Mouse (Mus musculus) stomach, embryonic 15.5 days (tissue): ENCODE results near the gene Plcl2. TPM values are rescaled to one million over a fixed set of nuclear protein-coding genes. Genes with fewer than 3 reads are reported as not detected.

ENCODE experiments used
- ATAC-seq: fragments of 200-750 bp; cut with Nextera tagmentation; 2 replicates; pipeline ENCODE4 v1.8.0; 2017; ENCODE audit warnings: low read depth, moderate number of reproducible peaks, moderate TSS enrichment; ENCODE audit not compliant: insufficient read depth, low FRiP score
- H3K27ac ChIP-seq: fragments of 300-500 bp; sonication (generic); 2 replicates; pipeline ENCODE4 v1.5.1; 2015; ENCODE audit warnings: mild to moderate bottlenecking, inconsistent platforms
- H3K27me3 ChIP-seq: fragments of 300-500 bp; sonication (generic); replicated peaks from 2 replicates; pipeline ENCODE4 v1.6.1; 2015; ENCODE audit warnings: inconsistent platforms
- H3K36me3 ChIP-seq: fragments of 300-500 bp; sonication (generic); 2 replicates; pipeline ENCODE4 v1.6.1; 2015; ENCODE audit warnings: inconsistent platforms
- H3K4me1 ChIP-seq: fragments of 300-500 bp; sonication (generic); 2 replicates; pipeline ENCODE4 v1.6.1; 2015; ENCODE audit warnings: inconsistent platforms
- H3K4me2 ChIP-seq: fragments of 300-500 bp; sonication (generic); 2 replicates; pipeline ENCODE4 v1.6.1; 2015; ENCODE audit warnings: mild to moderate bottlenecking, inconsistent platforms
- H3K4me3 ChIP-seq: fragments of 300-500 bp; sonication (generic); replicated peaks from 2 replicates; pipeline ENCODE4 v1.5.1; 2015; ENCODE audit warnings: inconsistent platforms
- H3K9ac ChIP-seq: fragments of 300-500 bp; sonication (generic); 2 replicates; pipeline ENCODE4 v1.6.1; 2015; ENCODE audit warnings: inconsistent platforms
- H3K9me3 ChIP-seq: fragments of 300-500 bp; sonication (generic); 2 replicates; pipeline ENCODE4 v1.6.1; 2016; ENCODE audit warnings: inconsistent platforms
- WGBS: fragments of 180-500 bp; shearing (Covaris S2); methylation state at CpG from one replicate; pipeline ENCODE4 v1.1.7; 2015; 5-methylcytosine and 5-hydroxymethylcytosine counted together
- polyA plus RNA-seq: library from polyadenylated mRNA; unstranded; fragments of >200 nt; fragmentation: Nextera tagmentation; extraction: Ambion mirVana; gene quantifications from 2 replicates; pipeline ENCODE4 v1.2.1, GENCODE M21; 2015

Gene Plcl2
- polyA plus RNA-seq, 1 experiment from 2014 or later: 3.7 TPM

DNA sequence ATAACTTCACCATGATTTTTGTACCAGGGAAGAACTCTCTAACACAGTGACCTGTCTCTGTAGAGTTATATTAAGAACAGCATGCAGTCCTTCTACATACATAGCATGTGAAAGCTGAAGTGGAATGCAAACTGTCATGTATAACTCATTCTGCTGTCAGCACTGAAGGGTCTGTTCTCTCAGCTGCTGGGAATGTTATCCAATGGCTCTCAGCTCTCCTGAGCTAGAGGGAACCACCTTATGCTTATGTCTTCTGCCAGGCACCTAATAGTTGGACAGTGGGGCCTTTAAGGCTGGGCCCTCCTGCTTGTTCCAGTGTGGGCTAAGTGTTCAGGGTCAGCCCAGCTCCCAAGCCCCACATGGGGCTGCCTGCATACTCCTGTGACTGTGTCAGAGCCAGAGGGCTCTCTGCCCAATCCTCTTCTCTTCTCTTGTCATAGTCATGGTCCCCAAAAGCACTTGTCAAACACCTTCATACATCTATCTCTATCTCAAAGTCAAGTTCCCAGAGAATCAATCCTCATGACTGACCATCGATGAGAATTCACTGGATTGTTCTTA is 22.1 kb upstream of the Plcl2 start:
- Histone ChIP-seq H3K4me2 (no peak overlapping the region), H3K27ac (no peak overlapping the region), H3K9me3 (no peaks in the 10 kb centered on the region), H3K36me3 (no peaks in the 10 kb centered on the region), H3K27me3 (no peaks in the 10 kb centered on the region), H3K4me1 (no peaks in the 10 kb centered on the region), H3K9ac (no peak overlapping the region), H3K4me3 (no peak overlapping the region)
- 84% methylated on average over 1 of the region's 1 CpGs for WGBS
- no peak for ATAC-seq

DNA sequence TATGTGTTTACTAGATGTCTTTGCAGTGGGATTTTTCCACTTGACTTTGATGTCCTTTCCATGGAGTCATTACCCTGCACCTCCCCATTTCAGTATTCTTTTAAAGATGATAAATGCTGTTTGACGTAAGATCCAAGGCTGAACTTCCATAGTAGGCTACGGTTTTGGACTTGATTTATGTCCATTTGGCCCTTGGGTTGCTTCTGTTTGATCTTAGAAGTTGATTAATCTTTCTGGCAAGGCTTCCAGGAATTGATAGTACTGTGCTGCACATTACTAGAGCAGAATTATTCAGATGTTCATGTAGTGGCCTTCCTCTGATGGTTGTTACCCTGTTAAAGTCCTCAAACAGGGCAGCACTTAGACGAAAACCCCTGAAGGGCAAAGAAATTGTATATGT is 21.5 kb upstream of the Plcl2 start:
- no peaks in the 10 kb centered on the region for H3K36me3 ChIP-seq
- WGBS: 50% methylated on average over 3 of the region's 3 CpGs

DNA sequence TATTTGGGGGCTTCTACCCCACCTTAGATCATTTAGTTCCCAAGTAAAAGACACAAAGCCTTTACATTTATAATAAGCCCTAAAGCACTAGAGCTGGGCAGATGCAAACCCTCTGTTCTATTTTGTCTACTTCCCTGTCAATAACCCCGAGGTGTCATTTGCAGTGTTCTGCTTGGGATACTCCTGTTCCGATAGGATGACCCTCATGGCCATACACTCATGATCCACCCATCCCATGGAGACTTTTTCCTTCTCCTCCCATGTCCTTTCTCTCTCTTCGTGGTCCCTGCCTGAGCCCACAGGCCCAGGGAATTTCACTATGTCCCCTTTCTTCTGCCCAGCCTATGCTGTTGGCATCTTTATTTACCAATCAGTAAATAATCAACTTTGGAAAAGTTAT is 20.8 kb upstream of the Plcl2 start:
- Histone ChIP-seq H3K4me2 (no peak overlapping the region), H3K4me3 (no peak overlapping the region), H3K27ac (no peak overlapping the region), H3K27me3 (no peaks in the 10 kb centered on the region), H3K36me3 (no peaks in the 10 kb centered on the region), H3K4me1 (no peaks in the 10 kb centered on the region), H3K9ac (no peak overlapping the region), H3K9me3 (no peaks in the 10 kb centered on the region)
- no peak for ATAC-seq
- 83% methylated on average over 3 of the region's 3 CpGs for WGBS

More for the DNA sequence above, 21.5 kb upstream of the Plcl2 start:
- Histone ChIP-seq H3K27ac (no peak overlapping the region), H3K9me3 (no peaks in the 10 kb centered on the region), H3K4me1 (no peaks in the 10 kb centered on the region), H3K27me3 (no peaks in the 10 kb centered on the region), H3K4me3 (no peak overlapping the region), H3K4me2 (no peak overlapping the region), H3K9ac (no peak overlapping the region)
- no peak for ATAC-seq

DNA sequence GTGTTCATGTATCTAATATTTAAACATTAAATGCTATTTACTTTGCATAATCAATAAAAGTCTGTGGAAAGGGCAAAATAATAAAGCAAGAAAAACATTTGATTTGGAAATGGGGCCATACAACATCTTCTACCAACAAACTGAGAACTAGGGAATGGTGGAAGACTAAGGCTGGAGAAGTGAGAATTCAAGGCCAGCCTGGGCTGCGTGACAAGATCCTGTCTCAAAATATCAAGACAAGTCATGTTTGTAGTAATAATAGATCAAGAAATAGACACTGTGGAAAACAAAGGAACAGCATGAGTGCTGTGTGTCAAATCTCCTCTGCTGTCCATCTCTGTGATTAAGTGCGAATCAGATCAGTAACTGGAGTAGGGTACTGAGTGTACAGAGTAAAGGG is 20.3 kb upstream of the Plcl2 start:
- H3K36me3 ChIP-seq: no peaks in the 10 kb centered on the region
- 94% methylated on average over 2 of the region's 2 CpGs for WGBS

DNA sequence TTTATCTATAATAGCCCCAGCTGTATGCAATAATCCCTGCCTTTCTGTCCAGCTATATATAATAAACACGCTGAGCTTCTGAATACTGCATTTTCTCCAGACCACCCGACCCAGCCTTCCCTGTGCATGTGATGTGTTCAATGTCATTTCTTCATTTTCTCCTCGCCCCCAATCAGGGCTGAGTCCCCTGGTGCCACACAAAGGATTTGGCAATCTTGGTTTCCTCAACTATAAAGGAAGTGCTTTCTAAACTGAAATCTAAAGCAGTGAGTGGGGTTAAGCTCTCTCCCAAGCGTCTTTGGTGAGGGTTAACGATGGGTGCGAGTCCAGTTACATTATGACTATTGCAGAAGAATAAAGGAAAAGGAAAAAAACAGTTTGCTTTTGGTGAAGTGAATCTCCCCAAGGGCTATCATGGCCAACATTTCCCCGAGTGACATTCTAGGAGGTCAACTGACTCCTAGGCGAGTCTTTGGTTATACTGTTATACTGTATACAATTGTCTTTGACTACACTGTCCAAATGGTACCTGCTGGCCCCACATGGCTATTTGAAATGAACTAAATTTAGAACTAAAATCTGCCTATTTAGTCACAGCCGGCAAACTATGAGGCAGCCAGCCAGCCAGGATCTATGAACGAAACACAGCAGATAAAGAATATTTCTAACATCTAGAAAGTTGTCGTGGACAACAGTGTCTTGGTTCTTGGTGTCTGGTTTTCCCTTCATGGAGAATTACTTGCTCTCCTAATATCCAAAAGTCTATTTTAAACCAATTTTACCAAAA is 18.4 kb upstream of the Plcl2 start:
- no peaks in the 10 kb centered on the region for H3K4me1 ChIP-seq
- no peaks in the 10 kb centered on the region for H3K27me3 ChIP-seq
- ATAC-seq: no peak
- H3K27ac ChIP-seq: no peak overlapping the region
- no peak overlapping the region for H3K4me2 ChIP-seq
- 80% methylated on average over 11 of the region's 11 CpGs for WGBS
- no peak overlapping the region for H3K9ac ChIP-seq
- H3K36me3 ChIP-seq: no peaks in the 10 kb centered on the region
- no peak overlapping the region for H3K4me3 ChIP-seq
- no peaks in the 10 kb centered on the region for H3K9me3 ChIP-seq

More for the DNA sequence above, 20.3 kb upstream of the Plcl2 start:
- no peak overlapping the region for H3K4me3 ChIP-seq
- H3K4me1 ChIP-seq: no peaks in the 10 kb centered on the region
- no peak overlapping the region for H3K27ac ChIP-seq
- H3K27me3 ChIP-seq: no peaks in the 10 kb centered on the region
- ATAC-seq: no peak
- H3K4me2 ChIP-seq: no peak overlapping the region
- no peaks in the 10 kb centered on the region for H3K9me3 ChIP-seq
- no peak overlapping the region for H3K9ac ChIP-seq

DNA sequence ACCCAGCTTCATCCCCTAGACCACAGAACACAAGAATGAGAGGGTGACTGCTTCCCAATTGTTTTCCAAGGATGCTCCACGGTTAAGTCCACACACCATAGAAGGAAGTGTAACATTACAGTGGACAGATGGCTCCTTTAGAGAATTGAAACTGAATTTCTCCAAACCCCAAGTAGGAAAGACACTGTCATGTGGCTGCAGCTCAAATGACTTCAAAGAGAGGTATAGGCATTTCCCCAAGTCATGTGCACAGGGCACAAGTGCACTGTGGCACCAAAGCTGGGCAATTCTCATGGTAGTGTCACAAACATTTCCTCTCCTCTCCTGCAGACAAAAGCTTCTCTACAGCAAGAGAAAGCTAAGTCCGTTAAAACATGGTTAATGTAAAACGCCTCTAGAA is 17.7 kb upstream of the Plcl2 start:
- Histone ChIP-seq H3K4me2 (no peak overlapping the region), H3K4me3 (no peak overlapping the region)
- WGBS: 83% methylated on average over 3 of the region's 3 CpGs

DNA sequence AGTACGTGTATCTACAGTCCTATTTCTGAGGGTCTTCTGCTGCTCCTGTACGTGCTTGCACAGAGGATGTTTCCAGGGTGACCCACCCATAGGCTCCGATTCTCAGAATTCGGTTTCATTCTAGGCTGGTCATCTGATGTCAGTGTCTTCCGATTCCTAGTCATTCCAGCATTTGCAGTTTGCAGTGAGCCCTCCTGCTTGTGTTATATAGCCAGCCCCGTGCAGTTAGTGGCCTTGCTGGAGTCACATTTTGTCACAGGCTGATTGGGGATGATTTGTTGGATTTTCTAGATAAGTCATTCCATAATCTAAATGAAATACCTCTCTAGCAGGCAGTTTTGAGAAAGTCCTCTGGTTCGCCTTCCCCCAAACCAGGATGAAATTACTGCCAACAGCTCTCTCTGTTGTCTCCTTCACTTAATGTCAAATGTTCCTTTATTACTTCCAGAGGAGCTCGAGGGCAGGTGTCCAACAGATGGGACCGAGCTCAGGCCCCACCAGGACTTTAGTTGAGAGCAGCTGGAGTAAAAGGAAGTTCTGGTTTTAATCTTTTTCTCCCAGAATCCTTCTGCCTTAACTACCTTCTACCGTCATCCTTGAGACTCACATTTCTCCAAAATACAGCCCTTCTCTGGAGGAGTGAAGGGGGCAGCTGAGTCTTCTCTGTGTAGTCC is 13.8 kb upstream of the Plcl2 start:
- Histone ChIP-seq H3K27me3 (no peaks in the 10 kb centered on the region), H3K9me3 (no peaks in the 10 kb centered on the region), H3K9ac (no peak overlapping the region), H3K36me3 (no peaks in the 10 kb centered on the region), H3K4me1 (no peaks in the 10 kb centered on the region), H3K4me3 (no peak overlapping the region), H3K4me2 (no peak overlapping the region), H3K27ac (no peak overlapping the region)
- 69% methylated on average over 10 of the region's 10 CpGs for WGBS
- ATAC-seq: no peak

More for the DNA sequence above, 17.7 kb upstream of the Plcl2 start:
- no peaks in the 10 kb centered on the region for H3K4me1 ChIP-seq
- no peaks in the 10 kb centered on the region for H3K9me3 ChIP-seq
- H3K9ac ChIP-seq: no peak overlapping the region
- no peaks in the 10 kb centered on the region for H3K27me3 ChIP-seq
- no peaks in the 10 kb centered on the region for H3K36me3 ChIP-seq
- no peak overlapping the region for H3K27ac ChIP-seq
- no peak for ATAC-seq

DNA sequence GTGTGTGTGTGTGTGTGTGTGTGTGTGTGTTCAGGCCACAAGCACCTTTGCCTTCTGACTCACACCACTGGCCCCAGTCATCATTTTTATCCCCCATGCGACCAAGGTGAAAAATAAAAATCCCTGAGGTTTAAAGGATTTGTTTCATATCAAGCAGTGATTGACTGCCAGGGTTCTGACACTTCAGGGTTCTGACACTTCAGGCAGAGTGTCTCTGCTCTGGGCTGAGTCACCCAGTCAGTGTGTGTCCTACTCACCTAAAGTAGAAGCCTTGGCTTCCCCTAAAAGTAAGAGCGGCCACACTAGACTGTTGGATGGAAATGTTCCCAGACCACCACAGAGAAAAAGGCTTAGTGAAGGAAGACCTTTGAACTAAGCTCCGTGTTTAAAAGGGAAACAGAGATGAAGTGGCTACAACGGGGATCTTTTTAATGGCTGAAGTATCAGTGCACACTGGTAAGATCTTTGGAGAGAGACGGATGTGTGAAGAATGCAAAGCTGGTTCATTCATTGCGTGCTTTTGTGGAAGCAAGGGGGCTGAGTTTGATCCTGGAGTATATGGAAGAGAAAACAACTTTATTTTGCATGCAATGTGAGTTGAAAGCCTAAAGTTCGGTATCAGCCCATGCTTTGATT is 11.0 kb upstream of the Plcl2 start:
- Histone ChIP-seq H3K9ac (no peak overlapping the region), H3K27ac (no peak overlapping the region), H3K4me2 (no peak overlapping the region), H3K4me1 (no peaks in the 10 kb centered on the region), H3K9me3 (no peaks in the 10 kb centered on the region), H3K27me3 (no peaks in the 10 kb centered on the region), H3K36me3 (no peaks in the 10 kb centered on the region), H3K4me3 (no peak overlapping the region)
- WGBS: 60% methylated on average over 7 of the region's 7 CpGs
- ATAC-seq: no peak

DNA sequence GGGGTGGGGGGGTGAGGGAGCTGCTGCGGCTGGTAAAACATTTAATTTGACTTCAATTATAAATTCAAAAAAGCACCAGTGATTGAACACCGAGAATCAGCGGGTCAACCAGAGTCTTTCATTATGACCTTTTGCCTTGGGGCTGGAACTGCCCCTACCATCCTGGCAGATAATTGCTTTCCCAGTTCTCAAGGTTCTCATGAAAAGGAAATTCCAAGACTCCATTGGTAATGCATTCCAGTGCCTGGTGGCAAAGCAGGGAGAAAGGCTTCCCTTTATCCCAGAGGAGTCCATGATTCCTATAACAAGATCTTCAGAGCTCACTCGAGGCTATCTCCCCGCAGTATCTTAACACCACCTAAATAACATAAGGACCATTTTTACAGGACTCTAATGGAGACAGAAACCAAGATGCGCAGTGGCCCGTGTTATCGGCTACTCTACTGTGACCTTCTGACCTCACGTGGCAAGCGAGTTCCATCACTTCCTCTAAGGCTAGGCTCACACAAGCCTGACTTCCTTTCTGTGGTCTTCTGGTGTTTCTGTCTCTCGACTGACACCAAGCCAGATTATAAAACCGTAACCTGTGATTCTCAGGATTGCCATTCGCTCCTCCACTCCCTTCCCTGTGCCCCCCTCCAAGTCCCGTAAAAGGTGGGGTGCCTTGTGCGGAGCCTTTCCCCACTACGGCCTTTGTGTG is 10.0 kb upstream of the Plcl2 start:
- 82% methylated on average over 16 of the region's 16 CpGs for WGBS
- H3K27me3 ChIP-seq: no peaks in the 10 kb centered on the region
- no peaks in the 10 kb centered on the region for H3K4me1 ChIP-seq
- no peak overlapping the region for H3K4me3 ChIP-seq
- no peak overlapping the region for H3K27ac ChIP-seq
- no peaks in the 10 kb centered on the region for H3K36me3 ChIP-seq
- H3K4me2 ChIP-seq: no peak overlapping the region
- H3K9ac ChIP-seq: no peak overlapping the region
- no peaks in the 10 kb centered on the region for H3K9me3 ChIP-seq
- ATAC-seq: no peak

DNA sequence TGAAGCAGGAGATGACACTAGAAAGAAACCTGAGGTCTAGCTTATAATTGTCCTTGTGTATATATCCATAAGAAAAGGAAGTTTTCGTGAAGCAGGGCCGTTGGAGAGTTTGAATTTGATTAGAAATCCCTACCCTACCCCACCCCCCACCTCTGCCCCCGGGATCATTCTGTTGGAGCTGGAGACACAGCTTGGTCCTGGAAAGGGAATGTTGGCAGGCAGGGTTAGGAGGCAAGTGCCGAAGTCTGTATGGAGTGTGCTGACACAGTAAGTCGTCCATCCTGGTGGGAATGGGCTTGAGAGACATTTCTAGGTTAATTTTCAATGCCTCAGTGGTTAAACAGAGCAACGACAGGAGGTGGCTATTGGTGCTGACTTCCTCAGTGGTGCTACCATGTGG is 8.4 kb upstream of the Plcl2 start:
- H3K9ac ChIP-seq: no peak overlapping the region
- H3K4me1 ChIP-seq: no peaks in the 10 kb centered on the region
- 71% methylated on average over 6 of the region's 6 CpGs for WGBS
- no peaks in the 10 kb centered on the region for H3K9me3 ChIP-seq
- no peaks in the 10 kb centered on the region for H3K27me3 ChIP-seq
- no peak overlapping the region for H3K4me3 ChIP-seq
- H3K4me2 ChIP-seq: no peak overlapping the region
- ATAC-seq: no peak
- no peak overlapping the region for H3K27ac ChIP-seq
- H3K36me3 ChIP-seq: no peaks in the 10 kb centered on the region

DNA sequence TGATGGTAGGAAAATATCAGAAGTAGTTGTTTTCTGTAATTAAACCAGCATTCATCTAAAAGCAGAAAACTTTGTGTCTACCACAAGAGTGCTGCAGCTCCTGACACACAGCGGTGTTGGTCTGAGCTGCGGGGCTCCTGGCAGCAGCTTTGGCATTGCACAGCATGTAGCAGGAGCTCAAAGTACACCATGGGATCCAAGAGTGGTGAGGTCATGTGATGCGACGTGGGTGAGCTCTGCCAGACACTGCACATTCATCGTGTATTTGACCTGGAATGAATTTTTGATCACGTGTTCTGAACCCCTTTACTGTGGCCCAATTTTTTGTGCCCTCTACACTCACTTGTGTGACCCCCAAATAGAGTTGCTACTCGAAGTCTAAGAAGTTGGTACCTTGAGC is 6.1 kb upstream of the Plcl2 start:
- WGBS: 86% methylated on average over 7 of the region's 7 CpGs
- Histone ChIP-seq H3K9me3 (no peaks in the 10 kb centered on the region), H3K9ac (no peak overlapping the region), H3K4me3 (no peak overlapping the region), H3K4me1 (no peaks in the 10 kb centered on the region), H3K27me3 (no peaks in the 10 kb centered on the region), H3K4me2 (no peak overlapping the region), H3K36me3 (no peaks in the 10 kb centered on the region), H3K27ac (no peak overlapping the region)
- ATAC-seq: no peak
